Mouse (Mus musculus): ENCODE data around the gene Tcaf3.

- TF ChIP-seq POLR2A (IDR thresholded peaks at IDR 0.05; ENCODE audit: control insufficient read depth, extremely low read depth, insufficient read depth, low read length, poor library complexity) (no peak), CTCF (IDR thresholded peaks at IDR 0.05; ENCODE audit: borderline replicate concordance, control insufficient read depth, extremely low read depth, insufficient read depth, low read length, poor library complexity) (no peak)
Measured at GRCm38 (mm10) chr6:42582741-42583487, 14.6 kb downstream of the Tcaf3 start.
